Mouse (Mus musculus) embryonic fibroblast, embryonic 13.5 days (primary cell): ENCODE measurements at regions not wholly inside any gene's neighbourhood (a gene's known extent, or its start where the extent isn't known, plus 50 kb on each side); places are given as distances from the start of the nearest gene placed in this dataset.

Experiments
- CTCF ChIP-seq: IDR thresholded peaks from 2 replicates; pipeline ENCODE4 v1.5.1; 2011; ENCODE audit warnings: mild to moderate bottlenecking, control low read depth, low read length, moderate library complexity, borderline replicate concordance; ENCODE audit not compliant: insufficient read depth
- POLR2A ChIP-seq: IDR thresholded peaks from 2 replicates; pipeline ENCODE4 v1.6.1; 2011; ENCODE audit warnings: low read depth, mild to moderate bottlenecking, control low read depth, low read length, moderate library complexity

DNA sequence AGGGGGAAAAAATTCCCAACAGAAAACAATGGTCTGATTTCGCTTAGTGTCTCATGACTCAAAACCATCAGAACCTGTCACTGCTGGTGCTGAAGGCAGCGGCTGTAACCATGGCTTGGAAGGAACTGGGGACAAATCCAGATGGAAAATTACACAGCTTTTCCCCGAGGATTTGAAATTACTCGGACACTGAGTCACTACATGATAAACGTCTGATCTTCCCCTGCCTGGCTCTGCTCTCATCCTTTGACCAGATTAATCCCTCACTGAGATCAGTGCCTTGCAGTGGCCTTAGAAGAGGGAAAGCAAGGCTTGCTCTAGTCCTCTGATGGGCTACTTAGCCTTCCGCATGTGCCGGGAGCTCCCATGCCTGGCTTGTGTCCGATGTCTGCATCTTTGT is 231.3 kb downstream of the Ajap1 start:
- TF ChIP-seq CTCF (no peak), POLR2A (no peak)
